Mouse (Mus musculus) ES-E14 (cell line): ENCODE measurements around the gene Dand5.

Source experiments
- CHD2 ChIP-seq: IDR thresholded peaks from 2 replicates; pipeline ENCODE4 v1.6.1; 2014; ENCODE audit warnings: mild to moderate bottlenecking, low read depth, low read length, inconsistent platforms
- MAFK ChIP-seq: IDR thresholded peaks from 2 replicates; pipeline ENCODE4 v1.6.1; 2014; ENCODE audit warnings: mild to moderate bottlenecking, low read depth, low read length, inconsistent platforms; ENCODE audit not compliant: insufficient read depth
- ZC3H11A ChIP-seq: IDR thresholded peaks from 2 replicates; pipeline ENCODE4 v1.6.1; 2012; ENCODE audit warnings: low read depth, mild to moderate bottlenecking, inconsistent platforms, low read length, borderline replicate concordance
- ZNF384 ChIP-seq: IDR thresholded peaks from 2 replicates; pipeline ENCODE4 v1.6.1; 2012; ENCODE audit warnings: low read depth, low read length, inconsistent platforms

- no peak for TF ChIP-seq ZNF384
- TF ChIP-seq MAFK, result no peak
- no peak for TF ChIP-seq CHD2
- no peak for TF ChIP-seq ZC3H11A
Observed at GRCm38 (mm10) chr8:84776569-84776968, 46.1 kb downstream of the Dand5 start.
